Mouse (Mus musculus): ENCODE results near the gene Hsp90aa1. TPM values are rescaled to one million over a fixed set of nuclear protein-coding genes. Genes with fewer than 3 reads are reported as not detected.
A peak's percentile ranks its signal among the peaks of the same experiment; 100 is the strongest.

Hsp90aa1 gene
- polyA plus RNA-seq, 2 experiments, result 169 to 633 TPM

DNA sequence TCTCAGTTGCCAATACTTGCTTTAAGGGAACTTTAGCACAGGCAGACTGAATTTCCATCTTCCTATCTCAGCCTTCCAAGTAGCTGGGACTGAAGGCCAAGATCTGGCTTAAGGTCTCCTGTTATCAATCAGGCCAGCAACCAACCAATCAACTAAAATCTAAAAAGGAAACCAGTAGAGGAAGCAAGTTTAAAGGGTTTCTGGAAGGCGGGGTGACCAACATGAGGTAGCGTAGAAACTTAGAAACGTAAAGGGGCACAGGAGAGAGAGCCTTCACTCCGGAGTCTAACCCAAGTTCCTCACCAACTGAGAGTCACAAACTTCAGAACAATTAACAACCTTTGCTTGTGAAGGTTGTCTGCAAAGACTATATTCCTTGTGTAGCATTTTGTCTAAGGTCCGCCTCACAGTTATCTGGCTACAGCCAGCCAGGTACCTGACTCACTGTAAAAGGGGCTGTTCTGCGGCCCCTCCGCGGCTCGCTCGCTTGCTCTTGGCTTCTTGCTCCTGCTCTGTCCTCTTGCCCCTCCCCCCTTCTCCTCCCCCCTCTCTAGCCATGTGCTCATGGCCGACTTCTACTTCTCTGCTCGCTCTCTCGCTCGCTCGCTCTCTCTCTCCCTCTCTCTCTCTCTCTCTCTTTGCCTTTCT is 3.9 kb downstream of the Hsp90aa1 start:
- Histone ChIP-seq H3K36me3 (ENCODE audit: control insufficient read depth, insufficient read depth, low read length) (peaks cover 11% of the 10 kb centered on the region), H3K27ac (replicated peaks; ENCODE audit: low read depth, low read length) (no peak overlapping the region), H3K27me3 (ENCODE audit: control insufficient read depth, insufficient read depth, low read length) (no peaks in the 10 kb centered on the region), H3K4me3 (replicated peaks; ENCODE audit: low read length) (no peak overlapping the region), H3K4me1 (ENCODE audit: control insufficient read depth, insufficient read depth, low read length) (peaks cover 11% of the 10 kb centered on the region; the same call in 1 of the 2 replicates), H3K9me3 (ENCODE audit: control insufficient read depth, low read length) (no peaks in the 10 kb centered on the region), H3K4me2 (replicated peaks; ENCODE audit: low read depth, low read length, severe bottlenecking) (no peak overlapping the region), H3K9ac (ENCODE audit: low read depth, low read length, severe bottlenecking) (peak overlapping the region; percentile 34; the same call in 1 of the 2 replicates)
- TF ChIP-seq POLR2A (IDR thresholded peaks at IDR 0.05; ENCODE audit: borderline replicate concordance, extremely low read depth, insufficient read depth, insufficient read length), result no peak
- WGBS, result 34% methylated on average over 15 of the region's 15 CpGs
- no peak for DNase-seq (ENCODE audit: low spot score)
- no peak for ATAC-seq (ENCODE audit: low FRiP score, low read depth)

DNA sequence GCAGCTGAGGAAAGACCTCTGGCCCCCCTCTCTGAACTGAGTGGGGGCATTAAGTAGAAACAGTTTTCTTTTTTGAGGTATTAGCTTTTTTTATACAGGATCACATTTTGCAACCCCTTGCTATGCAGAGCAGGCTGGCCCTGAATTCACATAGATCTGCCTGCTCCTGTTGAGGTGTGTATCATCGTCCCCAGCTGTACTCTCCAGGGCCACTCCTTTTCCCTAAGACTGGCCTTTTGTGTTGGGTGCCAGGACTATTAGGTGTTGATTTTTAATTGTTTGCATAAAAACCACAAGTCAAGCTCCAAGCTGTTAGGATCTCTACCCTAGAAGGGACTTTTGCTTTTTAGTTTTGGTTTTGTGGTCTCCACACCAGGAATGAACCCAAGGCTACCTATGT is 4.4 kb downstream of the Hsp90aa1 start:
- Histone ChIP-seq H3K4me2 (replicated peaks; ENCODE audit: low read depth, low read length, severe bottlenecking) (no peak overlapping the region), H3K9ac (ENCODE audit: low read depth, low read length, severe bottlenecking) (no peak overlapping the region), H3K27ac (replicated peaks; ENCODE audit: low read depth, low read length) (no peak overlapping the region), H3K4me3 (replicated peaks; ENCODE audit: low read length) (no peak overlapping the region), H3K27me3 (ENCODE audit: control insufficient read depth, insufficient read depth, low read length) (no peaks in the 10 kb centered on the region), H3K4me1 (ENCODE audit: control insufficient read depth, insufficient read depth, low read length) (peaks cover 11% of the 10 kb centered on the region; the same call in 1 of the 2 replicates), H3K9me3 (ENCODE audit: control insufficient read depth, low read length) (no peaks in the 10 kb centered on the region), H3K36me3 (ENCODE audit: control insufficient read depth, insufficient read depth, low read length) (peaks cover 15% of the 10 kb centered on the region)
- ATAC-seq (ENCODE audit: low FRiP score, low read depth), result no peak
- 89% methylated on average over 1 of the region's 1 CpGs for WGBS
- TF ChIP-seq POLR2A (IDR thresholded peaks at IDR 0.05; ENCODE audit: borderline replicate concordance, extremely low read depth, insufficient read depth, insufficient read length), result no peak
- no peak for DNase-seq (ENCODE audit: low spot score)

DNA sequence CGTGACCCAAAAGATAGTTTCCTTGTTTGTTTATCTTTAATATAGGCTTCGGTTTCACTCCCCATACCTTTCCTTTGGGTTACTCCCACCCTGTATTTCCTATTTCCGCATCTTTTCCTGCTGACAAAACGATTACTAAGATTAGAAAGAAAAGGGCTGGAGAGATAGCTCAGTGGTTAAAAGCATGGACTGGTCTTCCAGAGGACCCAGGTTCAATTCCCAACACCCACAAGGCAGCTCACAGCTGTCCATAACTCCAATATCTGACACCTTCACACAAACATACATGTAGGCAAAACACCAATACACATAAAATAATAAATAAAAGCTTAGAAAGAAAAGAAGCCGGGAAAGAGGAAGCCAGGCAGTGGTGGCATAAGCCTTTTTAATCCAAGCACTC is 5.1 kb downstream of the Hsp90aa1 start:
- Histone ChIP-seq H3K4me3 (replicated peaks; ENCODE audit: low read length) (no peak overlapping the region), H3K36me3 (ENCODE audit: control insufficient read depth, insufficient read depth, low read length) (peaks cover 19% of the 10 kb centered on the region), H3K27me3 (ENCODE audit: control insufficient read depth, insufficient read depth, low read length) (no peaks in the 10 kb centered on the region), H3K9me3 (ENCODE audit: control insufficient read depth, low read length) (no peaks in the 10 kb centered on the region), H3K9ac (ENCODE audit: low read depth, low read length, severe bottlenecking) (no peak overlapping the region), H3K4me1 (ENCODE audit: control insufficient read depth, insufficient read depth, low read length) (peaks cover 11% of the 10 kb centered on the region; the same call in 1 of the 2 replicates), H3K27ac (replicated peaks; ENCODE audit: low read depth, low read length) (no peak overlapping the region), H3K4me2 (replicated peaks; ENCODE audit: low read depth, low read length, severe bottlenecking) (no peak overlapping the region)
- DNase-seq (ENCODE audit: low spot score), result no peak
- no peak for TF ChIP-seq POLR2A (IDR thresholded peaks at IDR 0.05; ENCODE audit: borderline replicate concordance, extremely low read depth, insufficient read depth, insufficient read length)
- WGBS, result 70% methylated on average over 5 of the region's 5 CpGs
- no peak for ATAC-seq (ENCODE audit: low FRiP score, low read depth)

DNA sequence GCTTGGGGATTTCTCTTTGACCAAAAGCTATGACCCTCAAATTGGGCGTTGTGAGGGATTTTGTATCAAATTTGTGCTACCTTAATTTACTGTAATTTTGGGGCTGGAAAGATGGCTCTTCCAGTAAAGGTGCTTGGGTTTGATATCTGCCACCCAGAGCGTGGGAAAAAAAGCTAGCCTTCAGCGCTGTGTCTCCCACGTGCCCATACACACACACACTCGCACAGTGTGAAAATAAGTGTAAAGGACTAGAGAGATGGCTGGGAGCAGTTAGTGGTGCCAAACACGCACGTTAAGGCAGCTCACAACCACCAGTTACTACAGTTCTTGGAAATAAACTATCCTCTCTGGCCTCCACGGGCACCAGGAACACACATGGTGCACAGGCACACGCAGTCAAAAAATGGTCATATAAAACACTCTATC is 5.5 kb downstream of the Hsp90aa1 start:
- Histone ChIP-seq H3K27me3 (ENCODE audit: control insufficient read depth, insufficient read depth, low read length) (no peaks in the 10 kb centered on the region), H3K9ac (ENCODE audit: low read depth, low read length, severe bottlenecking) (peak overlapping the region; percentile 77), H3K4me2 (replicated peaks; ENCODE audit: low read depth, low read length, severe bottlenecking) (peak overlapping the region; percentile 81), H3K4me1 (ENCODE audit: control insufficient read depth, insufficient read depth, low read length) (peaks cover 11% of the 10 kb centered on the region; the same call in 1 of the 2 replicates), H3K4me3 (replicated peaks; ENCODE audit: low read length) (peak overlapping the region; percentile 100), H3K9me3 (ENCODE audit: control insufficient read depth, low read length) (no peaks in the 10 kb centered on the region), H3K27ac (replicated peaks; ENCODE audit: low read depth, low read length) (peak overlapping the region; percentile 68; the same call in 1 of the 2 replicates), H3K36me3 (ENCODE audit: control insufficient read depth, insufficient read depth, low read length) (peaks cover 19% of the 10 kb centered on the region)
- ATAC-seq (ENCODE audit: low FRiP score, low read depth), result no peak
- WGBS, result 44% methylated on average over 9 of the region's 9 CpGs
- no peak for TF ChIP-seq POLR2A (IDR thresholded peaks at IDR 0.05; ENCODE audit: borderline replicate concordance, extremely low read depth, insufficient read depth, insufficient read length)
- no peak for DNase-seq (ENCODE audit: low spot score)

DNA sequence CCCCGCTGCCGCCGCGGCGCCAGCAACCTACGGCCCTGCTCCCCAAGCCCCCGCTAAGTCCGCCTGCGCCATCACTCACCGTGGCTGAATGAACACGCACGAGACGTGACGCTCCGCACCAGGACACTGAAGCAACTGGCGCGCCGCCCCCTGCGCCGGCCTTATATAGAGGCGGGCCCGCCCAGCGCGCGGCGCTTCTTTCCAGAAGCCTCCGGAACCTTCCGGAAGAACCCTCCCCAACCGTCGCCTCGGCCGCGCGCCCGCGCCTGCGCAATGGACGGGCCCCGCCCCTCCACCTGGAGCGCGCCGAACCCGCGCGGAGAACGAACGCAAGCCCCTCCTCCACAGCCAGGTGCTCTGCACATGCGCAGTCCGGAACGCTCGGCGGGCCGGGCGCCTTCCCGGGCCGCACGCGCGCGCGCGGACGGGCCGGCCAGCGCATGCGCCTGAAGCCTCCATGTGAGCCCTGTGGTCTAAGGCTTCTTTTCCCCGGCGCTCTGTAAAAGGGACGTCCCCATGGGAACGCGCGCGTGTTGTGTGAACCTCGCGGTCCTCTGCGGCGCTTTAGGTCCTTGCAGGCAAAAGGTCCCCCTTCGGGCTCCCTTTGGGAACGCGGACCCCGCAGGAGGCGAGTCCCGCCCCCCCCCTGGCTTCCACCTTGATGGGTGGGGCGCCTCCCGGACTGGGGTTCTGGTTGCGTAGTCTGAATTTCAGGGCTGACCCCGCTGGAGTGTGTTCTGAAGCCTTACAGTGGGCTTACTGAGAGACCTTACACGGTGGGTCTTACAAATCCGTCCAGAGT is 6.2 kb downstream of the Hsp90aa1 start:
- TF ChIP-seq POLR2A (IDR thresholded peaks at IDR 0.05; ENCODE audit: borderline replicate concordance, extremely low read depth, insufficient read depth, insufficient read length), result peak; percentile 99
- Histone ChIP-seq H3K9ac (ENCODE audit: low read depth, low read length, severe bottlenecking) (peak overlapping the region; percentile 96), H3K27me3 (ENCODE audit: control insufficient read depth, insufficient read depth, low read length) (no peaks in the 10 kb centered on the region), H3K36me3 (ENCODE audit: control insufficient read depth, insufficient read depth, low read length) (peaks cover 26% of the 10 kb centered on the region), H3K4me1 (ENCODE audit: control insufficient read depth, insufficient read depth, low read length) (peaks cover 11% of the 10 kb centered on the region; the same call in 1 of the 2 replicates), H3K4me2 (replicated peaks; ENCODE audit: low read depth, low read length, severe bottlenecking) (peak overlapping the region; percentile 81), H3K27ac (replicated peaks; ENCODE audit: low read depth, low read length) (peak overlapping the region; percentile 90), H3K9me3 (ENCODE audit: control insufficient read depth, low read length) (no peaks in the 10 kb centered on the region), H3K4me3 (replicated peaks; ENCODE audit: low read length) (peak overlapping the region; percentile 100)
- WGBS, result 3% methylated on average over 75 of the region's 89 CpGs
- DNase-seq (ENCODE audit: low spot score) (peak; percentile 94), ATAC-seq (ENCODE audit: low FRiP score, low read depth) (peak; percentile 95)
